Mouse (Mus musculus) gastrocnemius, postnatal 4 days (tissue): ENCODE measurements around the gene Opcml. TPM values are rescaled to one million over a fixed set of nuclear protein-coding genes. Genes with fewer than 3 reads are reported as not detected.

Experiments
- DNase-seq, 2 experiments: peaks; one replicate each; pipeline ENCODE4 v3.0.0; 2021 to 2022; ENCODE audit warnings: low spot score in 2 of 2, mixed read lengths in 2 of 2
- total RNA-seq, 2 experiments: library from RNA; stranded (reverse); gene quantifications; 2 replicates each; pipeline ENCODE4 v1.2.3; 2021

The Opcml gene
- total RNA-seq, 2 experiments from 2014 or later = 5.1 to 6.0 TPM

GRCm38 (mm10) chr9:28499841-28500794 is 709.5 kb downstream of the Opcml start:
- no peak for DNase-seq

DNA sequence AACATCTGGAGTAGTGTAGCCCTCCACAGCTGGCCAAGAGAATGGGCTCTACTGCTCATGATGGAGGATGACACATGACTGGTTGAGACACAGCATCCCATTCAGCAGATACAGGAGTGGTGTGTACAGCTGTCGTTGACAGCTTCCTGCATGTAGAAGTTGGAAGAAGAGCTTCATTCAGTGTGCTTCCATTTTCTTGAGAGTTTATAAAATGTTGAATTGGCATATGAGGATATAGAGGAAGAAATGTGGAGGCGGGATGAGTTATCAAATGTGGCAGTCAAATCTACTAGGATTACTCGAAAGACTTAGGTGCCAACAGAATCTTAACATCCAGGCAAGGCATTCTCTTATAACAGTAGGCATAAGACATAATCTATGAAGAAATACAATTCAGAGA is 723.3 kb downstream of the Opcml start:
- no peak for DNase-seq

DNA sequence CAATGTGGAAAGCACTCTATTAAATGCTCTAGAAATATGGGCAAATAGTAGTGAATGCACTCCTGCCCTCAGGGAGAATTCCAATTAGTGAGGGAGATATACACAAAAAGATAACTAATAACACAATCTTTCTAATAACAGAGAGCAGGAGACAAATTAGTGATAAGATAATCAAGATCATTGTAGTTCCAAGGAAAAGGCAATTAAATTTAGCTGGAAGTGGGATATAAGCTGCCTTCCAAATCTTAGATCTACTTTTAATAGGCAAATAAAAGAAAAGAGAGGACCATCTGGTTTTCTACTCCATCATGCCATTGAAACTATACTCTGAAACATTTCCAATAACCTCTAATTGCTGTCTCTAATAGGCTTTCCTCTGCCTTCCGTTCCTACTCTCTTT is 742.6 kb downstream of the Opcml start:
- DNase-seq = no peak

- DNase-seq = no peak
These were observed 744.4 kb downstream of the Opcml start for GRCm38 (mm10) chr9:28535006-28535405.

DNA sequence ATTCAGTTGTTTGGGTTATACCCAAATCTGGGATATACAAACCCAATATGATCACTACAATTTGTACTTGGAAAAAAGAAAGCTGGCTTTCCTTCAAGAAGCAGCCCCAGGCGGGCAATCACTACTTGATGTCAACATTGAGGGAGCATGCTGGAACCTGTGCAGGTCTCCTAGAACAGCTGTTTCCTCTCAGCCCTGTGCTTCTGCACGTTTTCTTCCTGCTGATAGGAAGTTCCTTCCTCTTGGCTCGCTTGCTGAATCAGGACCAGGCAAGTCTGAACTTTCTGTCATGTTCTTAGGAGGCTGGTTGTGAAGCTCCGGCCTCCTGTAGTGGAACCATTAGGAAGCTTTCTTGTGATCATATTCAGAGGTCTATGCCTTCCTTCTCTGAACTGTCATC is 746.1 kb downstream of the Opcml start:
- DNase-seq = no peak

GRCm38 (mm10) chr9:28548189-28548588 is 757.6 kb downstream of the Opcml start:
- DNase-seq = no peak

- no peak for DNase-seq
These were observed 762.0 kb downstream of the Opcml start for GRCm38 (mm10) chr9:28552387-28553182.

- DNase-seq = no peak
These were observed 768.1 kb downstream of the Opcml start for GRCm38 (mm10) chr9:28558628-28559027.

- no peak for DNase-seq
These were observed 771.2 kb downstream of the Opcml start for GRCm38 (mm10) chr9:28561761-28562160.

- no peak for DNase-seq
These were observed 772.6 kb downstream of the Opcml start for GRCm38 (mm10) chr9:28563066-28563683.

DNA sequence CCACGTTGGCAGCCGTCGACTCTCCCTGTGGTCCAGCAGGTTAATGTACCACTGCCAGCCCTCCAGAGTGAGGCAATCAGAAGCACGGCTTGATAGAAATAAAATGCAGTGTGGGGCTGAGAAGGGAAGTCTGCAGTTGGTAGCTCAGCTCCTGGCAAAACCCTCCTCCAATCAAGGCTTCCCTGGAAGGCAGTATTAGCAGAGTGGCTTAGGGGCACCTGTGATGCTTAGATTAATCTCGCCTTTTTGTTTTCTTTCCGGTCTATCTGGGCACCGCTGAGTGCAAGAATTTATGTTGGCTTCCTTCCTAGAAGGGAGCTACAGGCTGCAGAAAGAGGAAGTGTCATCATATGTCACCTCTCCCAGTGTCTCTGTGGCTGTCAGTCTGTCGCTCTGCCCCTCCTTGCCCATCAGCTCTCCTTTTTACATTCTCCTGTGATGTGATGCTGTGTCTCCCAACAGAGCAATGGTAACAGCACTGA is 778.5 kb downstream of the Opcml start:
- DNase-seq = no peak

DNA sequence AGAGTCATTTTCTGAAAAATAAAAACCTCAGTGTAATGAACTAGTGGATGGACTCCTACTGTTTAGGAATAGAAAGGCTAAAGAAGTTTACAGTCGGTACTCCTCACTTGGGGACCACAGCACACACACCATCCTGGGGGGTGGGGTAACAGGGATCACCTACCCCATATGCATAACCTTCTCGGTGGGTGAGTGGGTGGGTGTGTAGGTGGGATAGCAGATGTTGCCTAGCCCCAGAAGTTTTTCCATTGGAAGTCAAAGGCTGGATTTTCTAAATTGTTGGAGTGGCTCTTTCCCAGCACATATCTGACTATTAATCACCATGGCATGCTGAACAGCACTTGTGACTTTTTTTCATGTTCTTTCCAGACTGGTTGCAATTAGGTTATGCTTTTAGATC is 779.2 kb downstream of the Opcml start:
- no peak for DNase-seq

DNA sequence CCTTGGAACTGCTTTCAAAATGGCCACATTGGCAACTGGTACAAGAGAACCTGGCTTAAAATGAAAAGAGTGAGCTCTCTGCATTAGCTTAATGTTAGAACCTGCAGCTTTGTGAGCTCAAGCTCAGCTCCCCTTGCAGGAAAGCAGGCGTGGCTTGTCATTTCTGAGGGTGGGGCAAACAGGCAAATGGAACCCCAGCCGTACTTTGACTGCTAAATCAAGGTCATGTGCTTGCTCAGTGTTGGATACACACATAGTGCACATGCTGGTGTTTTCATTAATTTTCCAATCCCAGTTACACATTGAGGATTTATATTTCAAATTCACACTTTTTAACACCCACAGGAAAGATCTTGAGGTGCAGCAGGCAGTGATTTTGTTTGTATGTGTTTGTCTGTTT is 781.1 kb downstream of the Opcml start:
- no peak for DNase-seq

GRCm38 (mm10) chr9:28572136-28572774 is 781.7 kb downstream of the Opcml start:
- no peak for DNase-seq

GRCm38 (mm10) chr9:28578730-28579129 is 788.2 kb downstream of the Opcml start:
- no peak for DNase-seq

GRCm38 (mm10) chr9:28587253-28587652 is 796.7 kb downstream of the Opcml start:
- DNase-seq = no peak

DNA sequence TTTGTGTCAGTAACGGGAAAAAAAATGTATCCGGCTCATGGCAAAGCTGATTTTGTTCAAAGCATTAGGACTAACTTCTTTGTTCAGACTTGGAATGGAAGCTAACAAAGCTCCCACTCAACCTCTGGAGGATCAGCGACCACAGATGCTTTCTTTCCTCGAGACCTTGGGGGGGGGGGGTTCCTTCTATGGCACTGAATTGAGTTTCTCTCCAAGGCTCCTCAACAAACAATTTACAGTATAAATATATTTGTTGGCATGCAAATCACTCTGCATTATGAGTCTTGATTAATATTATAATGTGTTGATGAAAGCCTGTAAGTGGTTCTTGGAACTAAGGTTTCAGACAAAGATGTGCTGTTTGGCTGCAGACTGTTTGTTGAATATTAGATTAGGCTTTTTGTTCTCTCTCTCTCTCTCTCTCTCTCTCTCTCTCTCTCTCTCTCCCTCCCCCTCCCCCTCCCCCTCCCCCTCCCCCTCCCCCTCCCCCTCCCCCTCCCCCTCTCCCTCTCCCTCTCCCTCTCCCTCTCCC is 797.3 kb downstream of the Opcml start:
- no peak for DNase-seq

GRCm38 (mm10) chr9:28588488-28588887 is 797.9 kb downstream of the Opcml start:
- no peak for DNase-seq

- DNase-seq = no peak
These were observed 801.6 kb downstream of the Opcml start for GRCm38 (mm10) chr9:28592208-28592607.

DNA sequence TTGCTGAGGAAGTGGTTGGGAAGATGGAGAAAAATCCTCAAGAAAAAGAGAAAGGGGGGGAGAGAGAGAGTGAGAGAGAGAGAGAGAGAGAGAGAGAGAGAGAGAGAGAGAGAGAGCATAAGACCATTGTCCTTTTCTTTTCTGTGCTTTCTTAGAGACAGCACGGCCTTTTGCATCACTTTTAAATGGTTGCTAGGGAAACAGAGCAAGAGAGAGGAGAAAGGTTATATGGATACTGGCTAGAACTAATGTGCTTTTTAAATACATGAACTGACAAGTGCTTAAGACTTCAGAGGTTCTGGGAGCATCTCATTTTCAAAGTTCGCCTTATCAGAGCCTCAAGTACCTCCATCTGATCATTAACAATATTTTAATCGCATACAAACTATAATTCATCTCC is 804.5 kb downstream of the Opcml start:
- no peak for DNase-seq

DNA sequence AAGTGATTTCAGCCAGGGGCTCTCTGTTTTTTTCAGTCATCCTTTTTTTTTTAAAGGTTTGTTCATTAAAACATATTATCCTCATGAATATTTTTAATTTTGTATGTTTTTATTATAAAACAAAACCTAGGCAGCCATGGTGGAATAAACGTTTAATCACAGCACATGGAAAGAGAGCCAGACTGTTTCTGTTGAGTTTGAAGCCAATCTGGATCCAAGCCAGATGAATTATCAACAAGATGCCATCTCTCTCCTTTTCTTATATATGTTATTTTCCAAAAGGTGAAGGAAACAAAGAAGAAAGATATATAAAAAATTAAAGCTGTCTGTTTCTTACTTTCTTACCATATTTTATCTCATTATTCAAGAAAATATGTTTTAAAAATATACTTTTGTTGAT is 815.0 kb downstream of the Opcml start:
- no peak for DNase-seq
